Mouse (Mus musculus) liver, postnatal 0 days (tissue): ENCODE measurements around the gene Polr1e.

Experiments
- CTCF ChIP-seq: sonication (generic); IDR thresholded peaks from 2 replicates; pipeline ENCODE4 v1.5.1; 2016; ENCODE audit warnings: antibody characterized with exemption, low read depth
- EP300 ChIP-seq: IDR thresholded peaks from 2 replicates; pipeline ENCODE4 v1.6.1; 2016; ENCODE audit warnings: antibody characterized with exemption, low read depth, mild to moderate bottlenecking

DNA sequence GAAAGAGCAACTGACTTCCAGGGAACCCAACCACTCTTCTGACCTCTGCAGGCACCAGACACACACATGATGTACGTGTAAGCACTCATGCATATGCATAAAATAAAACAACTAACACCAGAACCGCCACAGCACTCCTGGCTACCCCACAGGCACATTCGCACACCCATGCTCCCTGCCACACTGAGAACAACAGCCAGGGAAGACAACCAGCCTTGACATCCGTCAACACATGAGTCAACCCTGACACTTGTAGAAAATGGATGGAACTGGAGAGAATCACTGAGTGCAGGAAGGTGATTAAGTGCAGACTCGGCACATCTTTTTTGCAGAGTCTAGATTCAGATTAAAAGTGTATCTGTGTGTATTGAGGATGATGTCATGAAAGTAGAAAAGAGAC lies 18.2 kb downstream of the Polr1e start:
- TF ChIP-seq CTCF (no peak), EP300 (no peak)
